Mouse (Mus musculus) inflammation-experienced regulatory T-cells, adult 6 months (primary cell): ENCODE measurements around the gene Ydjc. TPM values are rescaled to one million over a fixed set of nuclear protein-coding genes. Genes with fewer than 3 reads are reported as not detected.

Source experiments
- ATAC-seq: one replicate; pipeline ENCODE4 v1.8.0; 2017
- polyA plus RNA-seq, 3 experiments: library from polyadenylated mRNA; unstranded; fragments of 100-300 nt; shearing (Covaris generic); gene quantifications; one replicate each; pipeline ENCODE4 v1.2.1; 2017

Ydjc gene
- polyA plus RNA-seq, result 10 to 100 TPM in 1 of 3 experiments, 1 to 10 TPM in 2; 5.3 to 11.5 (median 7.4) TPM

DNA sequence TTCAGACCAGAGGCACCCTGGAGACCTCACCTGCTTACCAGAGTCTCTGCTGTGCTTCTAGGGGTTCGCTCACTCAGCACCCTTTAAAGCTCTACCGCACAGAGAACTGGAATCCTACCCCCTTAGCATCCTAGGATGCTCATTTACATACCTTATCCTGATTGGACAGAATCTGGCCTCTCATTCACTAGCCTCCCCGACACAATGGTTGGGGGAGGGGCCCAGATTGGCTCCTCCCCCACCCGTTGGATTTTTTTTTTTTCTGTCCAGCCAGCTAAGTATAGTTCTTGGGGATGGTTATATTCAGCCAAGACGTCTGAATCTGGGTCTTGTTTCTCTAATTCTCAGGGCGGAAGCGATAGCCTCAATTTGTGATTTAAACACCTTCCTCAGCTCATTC lies at the start of gene Ydjc:
TSS of gene Ydjc (plus strand) at position 283 of the 400 bp plus-strand sequence.
- no peak for ATAC-seq

DNA sequence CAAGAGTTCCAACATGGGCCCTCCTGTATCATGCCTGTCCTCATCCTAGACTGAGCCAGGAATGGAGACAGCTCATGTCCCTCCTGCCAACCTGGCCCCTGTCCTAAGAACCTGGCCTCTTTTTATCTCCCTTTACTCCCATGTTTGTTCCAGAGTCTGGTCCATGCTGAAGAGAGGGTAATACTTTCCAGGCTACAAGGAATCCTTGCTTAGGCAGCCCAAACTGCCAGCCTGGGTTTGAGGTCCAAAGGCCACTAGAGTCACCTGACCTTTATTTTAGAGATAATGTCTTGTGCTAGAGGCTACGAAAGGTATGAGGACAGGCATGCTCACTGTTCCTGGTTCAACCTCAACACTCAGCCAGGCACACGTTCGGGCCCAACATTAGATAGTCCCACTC lies 47.5 kb upstream of the Ydjc start:
- ATAC-seq, result no peak

- no peak for ATAC-seq
Measured at GRCm38 (mm10) chr16:17102630-17103220, 41.7 kb upstream of the Ydjc start.

DNA sequence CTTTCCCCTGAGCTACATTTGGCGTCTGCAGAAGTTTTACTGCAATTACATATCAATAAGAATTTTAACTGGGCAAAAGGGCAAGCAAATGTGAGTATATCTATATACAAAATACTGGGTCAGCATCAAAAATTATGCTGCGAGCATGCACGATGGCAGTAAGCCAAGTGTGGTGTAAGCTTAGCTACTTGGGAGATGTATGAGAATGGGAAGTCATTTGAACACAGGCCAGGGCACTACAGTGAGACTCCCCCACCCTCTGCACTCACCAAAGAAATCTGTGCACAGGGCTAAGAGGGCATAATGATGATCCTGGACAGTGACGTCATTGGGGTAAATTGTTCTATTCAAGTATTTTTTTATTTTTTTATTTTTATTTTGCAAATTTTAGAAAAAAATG lies 39.8 kb upstream of the Ydjc start:
- ATAC-seq, result no peak

DNA sequence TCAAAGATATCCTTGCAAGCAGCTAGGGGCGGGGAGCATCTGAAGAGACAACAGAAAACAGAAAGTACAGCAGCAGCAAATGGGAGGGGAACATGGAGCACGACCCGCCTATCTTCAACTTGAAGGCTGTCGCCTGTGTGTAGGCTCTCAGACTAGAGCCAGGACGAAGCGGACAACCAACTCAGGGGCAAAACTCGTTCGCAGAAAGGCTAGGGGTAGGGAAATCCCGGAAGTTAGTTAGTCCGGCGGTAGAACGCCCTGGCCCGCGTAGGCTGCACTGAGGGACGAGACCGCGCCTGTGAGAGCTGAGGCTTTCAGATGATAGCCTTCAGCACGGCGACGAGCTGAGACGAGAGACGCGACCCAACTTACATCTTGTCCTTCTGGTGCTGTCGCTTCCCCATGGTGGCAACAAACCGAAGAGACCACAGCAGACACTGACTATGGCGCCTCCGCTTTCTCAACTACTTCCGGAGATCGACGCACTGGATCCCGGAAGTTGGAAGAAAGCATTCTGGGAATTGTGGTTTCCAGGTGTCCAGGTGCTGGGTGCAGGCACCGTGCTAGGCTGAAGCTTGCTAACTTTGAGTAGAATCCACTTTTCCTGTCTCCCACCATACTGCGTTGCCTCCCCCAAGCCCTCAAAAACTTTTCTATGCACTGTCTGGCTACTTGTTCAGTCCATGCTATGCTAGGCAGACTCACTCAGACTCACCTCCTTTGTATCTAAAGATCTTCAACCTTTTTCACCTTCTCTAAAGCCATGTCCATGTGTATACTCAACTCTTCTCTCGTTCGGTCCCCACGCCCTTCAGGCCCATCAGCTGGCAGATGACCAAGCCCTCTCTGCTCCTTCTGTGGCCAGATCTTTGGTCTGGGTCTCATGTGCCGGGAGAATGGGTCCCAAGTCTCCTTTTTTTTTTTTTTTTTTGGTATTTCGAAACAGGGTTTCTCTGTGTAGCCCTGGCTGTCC lies 33.4 kb upstream of the Ydjc start, which contains the start of gene Ppil2:
TSS of gene Ppil2 (minus strand) at position 487 of the 973 bp plus-strand sequence.
- peak; percentile 82 for ATAC-seq

- ATAC-seq, result no peak
Measured at GRCm38 (mm10) chr16:17117309-17117799, 27.1 kb upstream of the Ydjc start.

GRCm38 (mm10) chr16:17121569-17121968 lies 22.9 kb upstream of the Ydjc start:
- no peak for ATAC-seq

- no peak for ATAC-seq
Measured at GRCm38 (mm10) chr16:17124119-17124870, 20.1 kb upstream of the Ydjc start.

GRCm38 (mm10) chr16:17124871-17125520 lies 19.4 kb upstream of the Ydjc start, which contains the start of gene 2610318N02Rik:
2610318N02Rik (minus strand) TSS chr16:17125167.
- ATAC-seq, result peak; percentile 89

- no peak for ATAC-seq
Measured at GRCm38 (mm10) chr16:17127292-17127691, 17.1 kb upstream of the Ydjc start.

GRCm38 (mm10) chr16:17131191-17132088 lies 13.0 kb upstream of the Ydjc start:
- ATAC-seq, result peak; percentile 41

DNA sequence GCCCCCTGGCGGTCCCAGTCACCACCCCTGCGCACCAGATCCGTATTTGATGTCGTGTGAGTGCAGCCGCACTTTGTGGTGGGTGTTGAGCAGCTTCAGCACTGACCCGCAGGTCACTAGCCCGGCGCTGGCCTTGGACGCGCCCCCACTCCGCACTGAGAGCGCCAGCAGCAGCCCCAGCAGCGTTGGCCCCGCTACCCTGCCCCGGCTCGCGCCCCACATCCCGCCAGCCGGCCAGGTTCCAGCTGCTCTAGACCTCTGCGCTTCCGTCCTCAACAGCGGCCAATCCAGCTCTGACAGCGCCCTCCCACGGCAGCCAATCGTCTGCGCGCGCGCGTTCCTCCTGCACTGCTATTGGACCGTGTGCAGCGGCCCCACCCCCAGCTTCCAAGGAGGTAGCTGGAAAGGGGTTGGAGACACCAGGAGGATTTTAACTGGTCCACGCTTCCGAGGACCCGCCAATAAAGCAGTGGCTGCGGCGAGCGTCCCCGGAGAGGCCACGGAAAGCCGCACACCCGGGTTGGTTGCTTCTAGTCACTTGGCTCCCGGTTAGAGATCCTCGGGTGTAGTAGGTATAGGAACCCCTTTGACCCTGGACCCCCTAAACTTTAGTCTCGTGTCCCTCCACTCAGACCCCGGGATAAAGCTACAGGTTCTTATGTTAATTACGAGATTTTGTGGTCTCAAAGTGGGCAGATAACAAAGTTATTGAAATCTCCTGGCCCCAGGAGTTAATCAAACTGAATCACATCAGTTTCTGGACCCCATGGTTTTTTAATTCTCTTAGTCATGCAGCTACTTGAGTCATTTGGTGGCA lies 12.1 kb upstream of the Ydjc start, which contains the start of gene Sdf2l1:
TSS of gene Sdf2l1 (minus strand) at position 295 of the 817 bp plus-strand sequence.
- ATAC-seq, result peak; percentile 96

DNA sequence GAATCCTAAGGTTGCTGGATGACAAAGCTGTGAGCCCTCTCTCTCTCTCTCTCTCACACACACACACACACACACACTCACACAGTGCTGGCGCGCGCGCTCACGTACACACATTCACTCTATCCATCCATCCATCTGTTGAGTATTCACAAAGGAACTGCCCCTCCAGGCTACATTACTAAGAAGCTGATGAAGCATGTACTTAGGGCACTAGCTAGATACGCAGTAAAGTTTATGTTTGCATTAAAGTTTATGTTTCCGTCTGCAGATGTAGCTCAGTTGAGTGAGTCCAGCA lies 11.6 kb upstream of the Ydjc start:
- ATAC-seq, result no peak

DNA sequence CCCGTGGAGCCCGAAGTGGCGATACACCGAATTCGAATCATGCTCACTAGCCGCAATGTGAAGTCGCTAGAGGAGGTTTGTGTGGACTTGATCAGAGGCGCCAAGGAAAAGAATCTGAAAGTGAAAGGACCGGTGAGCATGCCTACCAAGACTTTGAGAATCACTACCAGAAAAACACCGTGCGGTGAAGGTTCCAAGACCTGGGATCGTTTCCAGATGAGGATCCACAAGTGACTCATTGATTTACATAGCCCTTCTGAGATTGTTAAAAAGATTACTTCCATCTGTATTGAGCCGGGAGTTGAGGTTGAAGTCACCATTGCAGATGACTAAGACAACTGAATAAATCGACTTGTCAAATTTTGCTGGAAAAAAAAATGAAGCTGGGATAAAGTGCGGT lies 7.1 kb upstream of the Ydjc start:
- ATAC-seq, result no peak

DNA sequence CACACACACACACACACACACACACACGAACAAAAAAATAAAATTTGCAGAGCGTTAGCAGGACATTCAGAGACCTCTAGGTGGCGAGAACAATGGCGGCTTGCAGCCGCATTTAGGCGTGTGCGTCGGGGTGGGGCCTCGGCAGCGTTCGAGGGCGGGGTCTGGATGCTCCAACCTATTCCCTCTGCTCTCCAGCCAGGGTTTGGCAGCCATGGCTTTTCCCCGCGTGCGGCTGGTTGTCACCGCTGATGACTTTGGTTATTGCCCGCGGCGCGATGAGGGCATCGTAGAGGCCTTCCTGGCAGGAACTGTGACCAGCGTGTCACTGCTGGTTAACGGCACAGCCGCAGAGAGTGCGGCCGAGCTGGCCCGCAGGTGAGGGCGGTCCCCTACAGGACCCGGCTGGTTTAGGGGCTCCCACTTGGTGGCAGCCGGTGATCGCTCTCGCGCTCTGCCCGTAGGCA lies 2.4 kb downstream of the Ydjc start, which contains the start of gene Ccdc116:
TSS of gene Ccdc116 (minus strand) at position 458 of the 464 bp plus-strand sequence.
- ATAC-seq, result peak; percentile 91

- ATAC-seq, result peak; percentile 51
Measured at GRCm38 (mm10) chr16:17147391-17147929, 3.0 kb downstream of the Ydjc start.

- no peak for ATAC-seq
Measured at GRCm38 (mm10) chr16:17148084-17148483, 3.7 kb downstream of the Ydjc start.

DNA sequence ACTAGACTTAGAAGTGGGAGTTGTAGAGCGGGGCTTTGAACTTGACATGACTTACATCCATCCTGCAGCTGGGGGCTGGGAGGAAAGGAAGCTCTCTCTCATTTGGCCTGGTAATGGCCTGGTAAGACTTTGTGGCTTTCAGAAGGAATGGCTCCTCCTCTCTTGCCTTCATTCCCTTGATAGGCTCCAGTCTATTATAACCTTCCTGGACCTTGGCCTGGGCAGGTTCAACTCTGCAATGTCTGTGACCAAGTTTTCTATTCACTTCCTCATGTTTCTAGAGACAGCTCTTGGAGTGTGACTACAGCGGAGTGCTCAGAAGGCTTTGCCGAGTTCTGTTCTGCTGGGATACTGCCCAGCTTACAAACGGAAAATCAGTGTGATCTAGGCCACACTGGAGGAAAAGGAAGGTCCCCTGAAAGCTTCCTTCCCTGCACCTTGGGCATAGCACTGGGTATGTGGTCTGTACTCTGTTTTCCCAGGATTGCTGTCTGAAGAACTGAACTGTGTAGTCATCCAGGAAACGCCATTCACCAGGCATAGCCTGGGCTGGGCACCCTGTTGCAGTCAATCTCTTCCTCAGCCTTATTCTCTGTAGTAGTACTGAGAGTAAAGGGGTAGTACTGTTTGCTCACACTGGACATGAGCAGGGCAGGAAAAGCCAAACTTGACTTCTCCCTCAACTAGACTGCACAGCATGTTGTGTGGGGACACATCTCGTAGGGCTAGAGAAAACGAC lies 6.3 kb downstream of the Ydjc start:
- ATAC-seq, result no peak

DNA sequence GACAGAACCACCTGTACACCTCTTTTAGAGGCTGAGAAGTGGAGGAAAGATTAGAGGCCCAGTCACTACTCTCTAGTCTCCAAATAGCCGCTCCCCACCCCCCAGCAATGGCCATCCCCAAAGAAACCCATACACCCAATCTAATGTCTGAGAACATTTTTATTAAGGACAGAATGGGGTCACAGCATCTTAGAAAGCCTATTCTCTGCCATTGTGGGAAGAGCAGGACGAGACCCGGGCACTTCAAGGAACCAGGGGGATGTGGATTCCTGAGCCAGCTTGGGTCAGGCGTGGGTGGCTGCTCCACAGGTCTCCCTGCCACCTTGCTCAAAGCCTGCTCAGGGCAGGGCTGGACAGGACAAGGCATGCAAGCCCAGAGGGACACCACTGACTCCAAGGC lies 7.5 kb downstream of the Ydjc start:
- ATAC-seq, result no peak
